Mouse (Mus musculus): ENCODE measurements around the gene Acbd6. TPM values are rescaled to one million over a fixed set of nuclear protein-coding genes. Genes with fewer than 3 reads are reported as not detected.

Gene Acbd6
- total and polyA plus RNA-seq, 3 experiments: 102 to 270 (median 145) TPM

DNA sequence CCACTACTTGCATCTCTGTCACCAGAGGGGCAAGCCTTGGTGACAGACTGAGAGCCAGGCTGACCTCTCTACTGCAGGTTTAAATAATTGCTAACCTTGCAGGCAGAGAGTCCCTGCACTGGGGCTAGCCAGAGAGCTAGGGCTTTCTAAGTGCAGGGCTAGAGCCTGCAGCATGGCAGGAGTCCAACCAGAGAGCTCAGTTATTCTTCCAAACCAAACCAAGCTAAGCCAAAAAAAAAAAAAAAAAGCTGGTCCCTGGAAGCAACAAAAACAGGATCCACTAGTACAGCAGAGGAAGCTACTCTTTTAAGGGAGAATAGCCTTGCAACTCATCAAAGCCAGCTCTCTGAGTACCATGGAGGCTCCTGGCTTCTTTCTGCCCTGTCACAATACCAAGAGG, 143.0 kb downstream of the Acbd6 start (continued):
- TF ChIP-seq POLR2AphosphoS5 (IDR thresholded peaks at IDR 0.05; ENCODE audit: borderline replicate concordance, low read depth, low read length) (no peak), CHD1 (IDR thresholded peaks at IDR 0.05; ENCODE audit: low read depth, low read length) (no peak), MXI1 (IDR thresholded peaks at IDR 0.05; ENCODE audit: low read depth, low read length) (no peak), MYC (IDR thresholded peaks at IDR 0.05; ENCODE audit: low read depth, low read length) (no peak)

DNA sequence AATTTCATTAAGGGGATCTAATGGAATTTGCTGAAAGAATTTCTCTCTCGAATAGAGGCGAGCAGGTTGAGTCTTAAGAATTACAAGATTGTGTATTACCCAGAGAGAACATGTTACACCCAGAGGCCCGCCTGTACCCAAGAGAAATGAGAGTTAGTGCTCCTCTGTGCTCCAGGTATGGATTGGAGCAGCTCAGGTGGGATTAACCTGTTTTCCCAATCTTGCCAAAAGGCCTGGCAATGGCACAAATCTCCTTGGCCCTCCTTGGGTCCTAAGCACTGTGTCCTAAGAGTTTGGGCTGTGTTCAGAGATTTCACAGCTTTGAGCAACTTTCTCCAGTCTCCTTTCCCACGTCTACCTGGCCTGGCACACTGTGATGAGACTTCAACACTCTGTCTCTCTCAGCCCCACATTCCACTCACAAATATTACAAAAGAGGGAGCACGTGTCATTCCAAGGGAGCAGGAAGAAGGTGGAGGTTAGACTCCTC, 145.3 kb downstream of the Acbd6 start:
- Histone ChIP-seq H3K27me3 (ENCODE audit: control insufficient read depth in 1 of 2, insufficient read depth in 2 of 2, low read length in 2 of 2) (no peaks in the 10 kb centered on the region), H3K36me3 (ENCODE audit: control insufficient read depth in 1 of 2, insufficient read depth in 2 of 2, low read length in 2 of 2) (no peaks in the 10 kb centered on the region), H3K4me3 (ENCODE audit: control insufficient read depth in 1 of 2, insufficient read depth in 1 of 2, low read depth in 2 of 2, low read length in 2 of 2) (no peak overlapping the region), H3K4me1 (ENCODE audit: control insufficient read depth in 1 of 2, insufficient read depth in 2 of 2, low read length in 2 of 2) (no peaks in the 10 kb centered on the region), H3K9ac (ENCODE audit: control insufficient read depth, low read depth, low read length, poor library complexity, severe bottlenecking) (no peak overlapping the region), H3K9me3 (replicated peaks; ENCODE audit: insufficient read depth, low read length) (no peaks in the 10 kb centered on the region), H3K27ac (ENCODE audit: control insufficient read depth, low read depth, low read length) (no peak overlapping the region), H3K79me2 (ENCODE audit: control insufficient read depth, insufficient read depth, low read length, poor library complexity) (no peaks in the 10 kb centered on the region)
- no peak for DNase-seq (ENCODE audit: low read depth, low spot score)
- TF ChIP-seq BHLHE40 (IDR thresholded peaks at IDR 0.05; ENCODE audit: borderline replicate concordance, low read depth, low read length): no peak

DNA sequence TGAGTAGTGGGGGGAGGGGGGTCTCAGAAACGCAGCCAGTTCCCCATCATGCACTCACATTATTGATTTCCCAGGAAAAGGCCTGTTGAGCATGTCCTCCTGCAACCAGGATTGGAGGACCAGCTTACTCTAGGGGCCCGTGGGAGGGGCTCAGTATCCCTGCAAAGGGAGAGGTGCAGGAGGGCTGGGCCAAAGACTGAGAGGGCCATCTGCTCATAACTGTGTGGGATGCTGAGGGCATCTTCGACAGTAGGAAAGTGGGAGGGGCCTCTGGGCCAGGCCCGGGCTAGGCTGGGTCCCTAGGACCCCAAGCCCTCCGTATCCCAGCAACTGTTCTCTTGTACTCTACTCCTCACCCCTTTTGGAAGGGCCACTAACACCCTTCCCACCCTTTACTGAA, 146.3 kb downstream of the Acbd6 start:
- no peak overlapping the region for H3K4me3 ChIP-seq (ENCODE audit: control insufficient read depth in 1 of 2, insufficient read depth in 1 of 2, low read depth in 2 of 2, low read length in 2 of 2)
- H3K9me3 ChIP-seq (replicated peaks; ENCODE audit: insufficient read depth, low read length): no peaks in the 10 kb centered on the region
- H3K4me1 ChIP-seq (ENCODE audit: control insufficient read depth in 1 of 2, insufficient read depth in 2 of 2, low read length in 2 of 2): no peaks in the 10 kb centered on the region
- no peaks in the 10 kb centered on the region for H3K79me2 ChIP-seq (ENCODE audit: control insufficient read depth, insufficient read depth, low read length, poor library complexity)
- H3K27ac ChIP-seq (ENCODE audit: control insufficient read depth, low read depth, low read length): no peak overlapping the region
- no peaks in the 10 kb centered on the region for H3K27me3 ChIP-seq (ENCODE audit: control insufficient read depth in 1 of 2, insufficient read depth in 2 of 2, low read length in 2 of 2)
- no peak overlapping the region for H3K9ac ChIP-seq (ENCODE audit: control insufficient read depth, low read depth, low read length, poor library complexity, severe bottlenecking)
- no peak for DNase-seq (ENCODE audit: low read depth, low spot score)
- no peaks in the 10 kb centered on the region for H3K36me3 ChIP-seq (ENCODE audit: control insufficient read depth in 1 of 2, insufficient read depth in 2 of 2, low read length in 2 of 2)
- TF ChIP-seq HCFC1 (IDR thresholded peaks at IDR 0.05; ENCODE audit: low read depth, low read length): no peak
- TF ChIP-seq TCF12 (IDR thresholded peaks at IDR 0.05; ENCODE audit: low read depth, low read length): no peak
- no peak for TF ChIP-seq MAFK (IDR thresholded peaks at IDR 0.05; ENCODE audit: borderline replicate concordance, low read depth, low read length)
- no peak for TF ChIP-seq RCOR1 (IDR thresholded peaks at IDR 0.05; ENCODE audit: low read depth, low read length)
- no peak for TF ChIP-seq CHD2 (IDR thresholded peaks at IDR 0.05; ENCODE audit: low read length)
- TF ChIP-seq TAL1 (IDR thresholded peaks at IDR 0.05; ENCODE audit: low read length): no peak
- TF ChIP-seq RAD21 (IDR thresholded peaks at IDR 0.05; ENCODE audit: low read depth, low read length): no peak
- no peak for TF ChIP-seq ELF1 (IDR thresholded peaks at IDR 0.05; ENCODE audit: low read depth, low read length)
- TF ChIP-seq ZNF384 (IDR thresholded peaks at IDR 0.05; ENCODE audit: low read depth, low read length): no peak
